Mouse (Mus musculus) cerebellum, adult (tissue): ENCODE results near the gene Zfp57.
"Not testable (repeated sequence)": the region's sequence is repeated elsewhere in the genome, so short reads cannot be mapped to it uniquely, and the experiment has no call there.

Experiments used
- ATAC-seq: cut with Nextera tagmentation; 2 replicates; pipeline ENCODE4 v1.9.2; 2017; ENCODE audit warnings: mild to moderate bottlenecking, moderate library complexity, mixed read lengths; ENCODE audit not compliant: insufficient number of reproducible peaks, low FRiP score, low TSS enrichment

Gene Zfp57

GRCm38 (mm10) chr17:36994528-36994927, 6.4 kb upstream of the Zfp57 start:
- ATAC-seq = no peak

GRCm38 (mm10) chr17:36995448-36995847, 5.5 kb upstream of the Zfp57 start:
- ATAC-seq = no peak

GRCm38 (mm10) chr17:36997033-36997735, 3.8 kb upstream of the Zfp57 start:
- no peak for ATAC-seq

GRCm38 (mm10) chr17:36998477-36998876, 2.5 kb upstream of the Zfp57 start:
- ATAC-seq = no peak

DNA sequence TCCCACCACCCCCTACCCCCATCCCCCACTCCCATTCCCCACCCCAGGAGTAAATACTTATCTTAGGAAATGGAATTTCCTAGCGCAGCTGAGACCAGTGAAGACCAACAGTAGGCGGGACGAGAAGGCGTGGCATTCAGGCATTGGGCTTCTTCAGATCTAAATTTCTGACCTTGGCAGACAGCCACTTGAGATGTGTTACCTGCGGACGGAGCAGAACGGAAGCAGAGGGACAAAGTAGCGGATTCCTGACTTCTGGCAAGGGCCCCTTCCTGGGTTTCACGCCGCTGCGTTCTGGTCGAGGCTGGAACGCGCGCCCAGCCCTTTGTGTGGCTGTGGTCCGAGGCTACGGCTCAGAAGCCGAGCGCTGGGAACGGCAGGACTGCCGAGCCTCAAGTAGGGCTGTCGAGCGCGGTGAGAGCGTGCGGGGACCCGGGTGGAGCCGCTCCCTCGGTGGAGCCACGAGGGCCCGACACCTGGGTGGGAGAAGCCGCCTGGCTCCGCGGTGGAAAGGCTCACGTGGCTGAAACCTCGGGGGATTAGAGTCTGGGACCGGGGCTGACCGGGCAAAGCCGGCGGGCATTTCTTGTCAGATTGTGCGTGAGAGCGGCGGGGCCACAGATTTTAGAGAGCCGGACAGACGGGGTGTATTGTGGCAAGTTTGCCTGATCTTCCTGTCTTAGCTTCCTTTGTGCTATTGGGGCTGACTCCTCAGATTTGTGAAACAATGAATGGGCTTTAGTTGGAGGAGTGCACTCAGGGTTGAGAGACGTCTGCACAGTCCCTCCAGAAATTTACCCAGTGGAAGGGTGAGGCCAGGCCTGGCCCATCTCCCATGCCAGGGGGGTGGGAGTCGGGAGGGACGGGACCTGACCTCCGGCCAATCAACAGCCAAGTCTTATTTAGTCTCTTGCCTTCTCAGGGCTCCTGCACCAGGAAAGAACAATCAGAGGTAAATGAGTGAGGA, 1.7 kb downstream of the Zfp57 start:
- peak; percentile 31; the same call in 1 of the 2 replicates for ATAC-seq

DNA sequence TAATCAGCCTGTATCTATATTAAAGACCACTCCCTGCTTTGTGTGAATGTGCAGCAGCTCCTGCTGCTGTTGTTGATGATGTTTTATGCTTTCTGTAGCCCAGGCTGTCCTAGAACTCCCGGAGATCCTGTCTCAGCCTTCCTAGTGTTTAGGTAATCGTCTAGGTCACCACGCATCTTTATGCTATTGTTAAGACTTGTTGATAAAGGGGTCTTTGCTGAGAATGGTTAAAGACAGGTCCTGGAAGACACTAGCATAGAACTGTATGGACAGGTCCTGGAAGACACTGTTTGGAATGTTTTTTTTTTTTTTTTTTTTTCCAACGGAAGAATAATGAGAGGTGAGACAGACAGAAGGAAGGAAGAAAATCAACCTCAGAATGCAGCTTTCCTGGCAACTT, 2.4 kb downstream of the Zfp57 start:
- no peak for ATAC-seq

DNA sequence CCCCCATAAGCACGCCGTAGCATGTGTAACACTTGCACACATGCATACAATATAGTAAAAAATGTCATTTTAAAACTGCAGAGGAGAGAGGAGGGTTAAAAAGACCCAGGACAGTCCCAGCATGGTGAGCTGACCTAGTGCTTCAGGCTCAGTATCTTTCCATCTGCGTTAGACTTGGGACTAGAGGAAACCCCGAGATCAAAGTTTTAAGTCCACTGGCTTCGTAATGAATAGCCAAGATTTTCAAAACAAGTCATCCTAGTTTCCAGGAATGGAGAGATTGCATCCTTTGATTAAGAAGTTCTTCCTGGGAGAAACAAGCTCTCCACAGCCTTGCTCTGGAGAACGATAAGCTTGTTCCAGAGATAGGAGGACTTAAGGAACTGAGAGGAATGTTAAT, 7.2 kb downstream of the Zfp57 start:
- ATAC-seq = no peak

DNA sequence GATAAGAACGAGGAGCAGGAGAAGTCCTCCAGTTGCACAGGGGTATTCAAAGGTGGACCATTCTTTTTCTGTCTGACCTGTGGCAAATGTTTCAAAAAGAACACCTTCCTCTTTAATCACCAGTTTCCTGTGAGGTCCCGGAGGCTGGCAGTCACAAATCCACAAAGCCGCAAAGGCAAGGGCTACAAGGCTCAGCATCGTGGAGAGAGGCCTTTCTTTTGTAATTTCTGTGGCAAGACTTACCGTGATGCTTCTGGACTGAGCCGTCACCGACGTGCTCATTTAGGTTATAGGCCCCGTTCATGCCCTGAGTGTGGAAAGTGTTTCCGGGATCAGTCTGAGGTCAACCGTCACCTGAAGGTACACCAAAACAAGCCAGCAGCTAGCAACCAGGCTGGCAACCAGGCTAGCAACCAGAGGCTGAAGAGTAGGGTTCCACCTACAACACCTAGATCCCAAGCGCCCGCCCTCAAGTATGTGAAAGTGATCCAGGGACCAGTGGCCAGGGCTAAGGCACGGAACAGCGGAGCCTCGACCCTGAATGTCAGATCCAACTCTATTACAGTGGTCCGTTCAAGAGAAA, 8.6 kb downstream of the Zfp57 start:
- ATAC-seq = no peak

DNA sequence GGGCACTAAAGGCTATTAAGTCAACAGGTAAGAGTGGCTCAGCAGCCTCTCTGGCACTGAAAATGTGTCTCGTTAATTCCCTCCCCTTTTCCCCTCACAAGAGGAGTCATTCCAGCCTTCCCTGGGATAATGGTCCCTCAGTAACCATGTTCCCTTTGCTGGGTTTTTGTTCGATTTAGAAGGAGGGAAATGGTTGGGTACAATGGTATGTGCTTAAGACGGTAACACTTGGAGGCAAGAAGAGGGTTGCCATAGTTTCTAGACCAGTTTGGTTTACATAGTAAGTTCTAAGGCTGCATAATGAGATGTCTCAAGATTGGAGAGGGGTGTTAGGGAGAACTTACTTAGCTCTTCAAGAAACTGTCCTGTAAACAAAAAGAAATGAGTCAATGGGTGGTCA, 10.8 kb downstream of the Zfp57 start:
- ATAC-seq = no peak

DNA sequence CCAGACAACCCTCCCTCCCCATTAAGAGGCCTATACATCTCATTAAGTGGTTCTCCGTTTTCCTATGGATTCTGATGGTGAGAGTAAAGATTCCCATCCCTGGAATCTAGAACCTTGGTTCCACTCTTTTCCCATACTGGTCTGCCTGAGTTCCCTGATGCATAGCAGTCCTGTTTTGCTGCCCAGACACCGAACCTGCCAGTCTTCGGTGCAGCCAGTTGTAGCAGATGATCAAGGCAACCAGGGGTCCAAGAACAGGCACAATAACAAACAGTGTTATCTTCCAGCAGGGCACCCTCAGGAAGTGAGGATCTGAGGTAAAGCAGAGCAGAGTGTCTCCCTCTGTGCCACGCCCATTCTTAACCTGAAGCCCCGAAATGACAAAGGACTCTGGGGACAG, 11.2 kb downstream of the Zfp57 start:
- no peak for ATAC-seq

DNA sequence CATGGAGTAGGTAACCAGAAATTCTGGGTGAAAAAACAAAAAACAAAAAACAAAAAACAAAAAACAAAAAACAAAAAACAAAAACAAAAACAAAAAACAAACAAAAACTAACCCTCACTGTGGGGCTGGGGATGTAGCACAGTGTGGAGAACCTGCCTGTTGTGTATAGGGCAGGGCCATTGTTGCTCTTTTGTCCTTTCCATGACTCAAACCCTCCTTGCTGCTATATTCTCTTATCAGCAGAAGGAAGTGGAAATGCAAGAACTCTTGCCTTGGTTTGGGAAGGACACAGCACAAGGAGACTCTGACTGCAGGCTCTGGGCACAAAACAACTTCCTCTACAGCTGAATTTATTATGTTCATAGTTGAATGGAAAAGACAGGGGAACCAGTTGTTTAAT, 15.4 kb downstream of the Zfp57 start:
- ATAC-seq = no peak

DNA sequence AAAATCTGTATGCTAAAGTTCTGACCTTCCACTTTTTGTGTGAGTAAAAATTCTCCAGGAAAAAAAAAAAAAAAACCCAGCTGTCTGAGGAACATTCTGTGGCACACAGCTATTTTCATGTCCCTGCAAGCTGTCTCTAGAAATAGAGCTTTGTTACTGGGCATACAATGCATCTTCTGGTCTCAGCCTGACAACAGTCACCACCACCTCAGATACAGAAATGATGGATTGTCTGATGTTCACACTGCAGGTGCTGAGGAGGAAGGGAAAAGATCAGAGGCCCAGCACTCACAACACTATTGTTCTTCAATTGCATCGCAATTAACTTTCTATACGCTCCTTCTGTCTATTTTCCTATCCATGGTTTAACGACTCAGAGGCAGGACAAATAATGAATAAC, 17.4 kb downstream of the Zfp57 start:
- no peak for ATAC-seq

DNA sequence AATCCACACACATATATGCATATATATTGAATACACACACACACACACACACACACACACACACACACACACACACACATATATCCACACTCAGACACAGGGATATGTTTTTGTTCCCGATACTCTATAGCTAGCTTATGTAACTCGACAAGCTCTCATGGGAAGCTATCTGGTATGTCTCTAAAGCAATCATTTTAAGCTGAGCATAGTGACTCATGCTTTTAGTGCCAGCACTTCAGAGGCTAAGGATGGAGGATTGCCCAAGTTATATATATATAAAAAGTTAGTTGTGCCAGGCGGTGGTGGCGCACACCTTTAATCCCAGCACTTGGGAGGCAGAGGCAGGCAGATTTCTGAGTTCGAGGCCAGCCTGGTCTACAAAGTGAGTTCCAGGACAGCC, 18.3 kb downstream of the Zfp57 start:
- ATAC-seq = not testable (repeated sequence)

DNA sequence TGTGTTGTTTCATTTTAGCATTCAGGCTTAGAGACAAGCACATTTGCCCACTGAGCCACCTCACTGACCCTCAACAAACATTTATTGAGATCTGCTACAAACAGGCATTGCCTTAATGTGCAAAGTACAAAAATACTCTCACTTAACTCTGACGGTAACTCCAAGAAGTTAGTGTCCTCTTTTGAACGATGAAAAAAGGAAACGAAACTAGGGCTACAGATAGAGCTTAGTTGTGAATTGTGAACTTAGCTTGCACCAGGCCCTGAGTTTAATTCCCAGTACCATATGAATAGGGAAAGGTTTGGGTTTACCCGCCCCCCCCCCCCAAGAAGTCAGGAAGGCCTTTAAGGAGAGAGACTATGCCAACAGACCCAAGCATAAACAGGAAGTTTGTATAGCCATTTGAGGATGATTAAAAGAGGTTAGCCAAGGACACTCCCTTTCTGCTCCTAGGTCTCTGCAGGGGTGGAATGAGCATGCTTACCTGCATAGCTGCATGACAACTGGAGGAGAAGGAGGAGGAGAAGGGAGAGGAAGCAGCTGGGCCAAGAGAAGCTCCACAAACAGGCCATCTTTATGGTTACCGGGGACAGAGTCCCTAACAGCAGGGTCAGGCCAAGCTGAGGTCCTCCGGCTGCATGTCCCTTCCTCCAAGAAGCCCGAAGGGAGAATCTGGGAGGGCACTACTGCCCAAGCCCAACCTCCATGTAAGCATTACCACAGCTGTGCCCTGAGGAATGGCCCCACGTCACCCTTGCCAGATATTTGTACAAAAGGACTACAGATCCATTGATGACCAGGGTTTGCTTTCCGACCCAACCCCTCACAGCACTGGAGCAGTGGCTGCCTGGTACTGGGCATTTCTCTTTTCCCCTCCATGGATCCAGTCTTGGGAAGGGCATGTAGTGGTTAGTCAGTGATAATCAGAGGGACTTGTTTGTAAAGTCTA, 21.9 kb downstream of the Zfp57 start, which contains the start of gene Mog:
TSS of gene Mog (minus strand) at position 771 of the 949 bp plus-strand sequence.
- ATAC-seq = no peak

DNA sequence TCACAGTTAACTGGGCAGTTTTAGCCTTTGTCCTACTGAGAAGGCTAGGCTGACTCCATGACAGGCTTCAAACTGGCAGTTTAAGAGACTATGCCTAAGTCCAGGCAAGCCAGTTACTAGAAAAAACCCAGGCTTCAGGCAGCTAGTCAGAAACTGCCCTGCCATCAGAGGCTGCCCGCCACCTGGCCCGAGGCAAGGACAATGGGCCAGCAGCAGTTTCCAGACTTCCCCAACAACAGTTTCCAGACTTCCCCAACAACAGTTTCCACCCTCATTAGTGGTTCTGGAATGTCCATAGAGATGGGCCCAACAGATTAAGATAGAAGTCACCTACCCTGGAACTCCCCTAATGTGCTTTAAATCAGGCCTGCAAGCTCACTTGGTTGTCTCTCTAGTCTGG, 25.5 kb downstream of the Zfp57 start:
- ATAC-seq = no peak

GRCm38 (mm10) chr17:37027486-37027885, 26.5 kb downstream of the Zfp57 start:
- ATAC-seq = no peak

DNA sequence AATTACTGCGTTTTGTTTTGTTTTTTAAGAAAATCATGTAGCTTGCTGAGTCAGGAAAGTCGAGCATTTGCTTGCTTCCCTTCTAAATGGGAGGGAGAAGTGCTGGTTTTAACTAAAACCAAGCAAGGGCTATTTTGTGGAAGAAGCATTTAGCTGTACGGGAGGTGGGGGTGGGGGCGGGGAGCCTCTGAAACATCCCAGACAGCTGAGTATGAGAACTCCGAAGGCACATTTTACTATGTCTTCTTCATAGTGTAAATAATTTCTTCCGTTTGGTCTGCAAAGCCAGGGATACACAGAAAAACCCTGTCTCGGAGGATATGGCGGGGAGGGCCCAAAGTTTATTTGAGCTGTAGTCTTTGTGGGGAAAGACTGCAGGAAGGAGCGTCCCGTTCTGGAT, 27.2 kb downstream of the Zfp57 start:
- ATAC-seq = peak; percentile 21; the same call in 1 of the 2 replicates

- ATAC-seq = peak; percentile 98
These were observed 27.7 kb downstream of the Zfp57 start for GRCm38 (mm10) chr17:37028683-37029120.

- no peak for ATAC-seq
These were observed 28.2 kb downstream of the Zfp57 start for GRCm38 (mm10) chr17:37029162-37029561.
